Mouse (Mus musculus) CH12.LX (cell line): ENCODE measurements around the gene Cdk5rap3. TPM values are rescaled to one million over a fixed set of nuclear protein-coding genes. Genes with fewer than 3 reads are reported as not detected.

ENCODE experiments used
- DNase-seq: peaks from one replicate; pipeline ENCODE4 v3.0.0-alpha.2; 2013; ENCODE audit errors: extremely low read depth
- H3K27ac ChIP-seq: 2 replicates; pipeline ENCODE4 v1.5.1; 2012; ENCODE audit warnings: low read depth, mild to moderate bottlenecking, control low read depth, moderate library complexity; ENCODE audit not compliant: insufficient read depth
- H3K27me3 ChIP-seq: replicated peaks from 2 replicates; pipeline ENCODE3; 2012; ENCODE audit warnings: inconsistent platforms
- H3K36me3 ChIP-seq, 2 experiments: replicated peaks in 1 of 2; 2 replicates each; pipeline versions ENCODE3 to v1.6.1; 2012; ENCODE audit warnings: inconsistent platforms in 1 of 2, low read length in 1 of 2, mild to moderate bottlenecking in 1 of 2, mixed read lengths in 1 of 2, moderate library complexity in 1 of 2; ENCODE audit not compliant: control insufficient read depth in 1 of 2, insufficient read depth in 1 of 2
- H3K4me1 ChIP-seq, 2 experiments: 2 replicates each; pipeline ENCODE4 v1.6.1; 2012; ENCODE audit warnings: inconsistent platforms in 1 of 2, moderate library complexity in 1 of 2; ENCODE audit not compliant: insufficient read depth in 2 of 2, control insufficient read depth in 1 of 2
- H3K4me2 ChIP-seq: 2 replicates; pipeline ENCODE4 v1.6.1; 2012; ENCODE audit warnings: low read depth, mild to moderate bottlenecking, control low read depth; ENCODE audit not compliant: poor library complexity, insufficient read depth, severe bottlenecking
- H3K4me3 ChIP-seq, 3 experiments: fragments of 150-350 bp in 1 of 3; sonication (generic) in 1 of 3; replicated peaks in 1 of 3; 2 replicates each; pipeline versions ENCODE3 to v1.5.1; 2011 to 2012; ENCODE audit warnings: low read depth in 2 of 3, low read length in 2 of 3, mild to moderate bottlenecking in 2 of 3, moderate library complexity in 2 of 3, control low read depth in 1 of 3, improper control_type of control experiment in 1 of 3, inconsistent platforms in 1 of 3, mixed read lengths in 1 of 3; ENCODE audit not compliant: poor library complexity in 1 of 3
- H3K79me2 ChIP-seq: replicated peaks from 2 replicates; pipeline ENCODE4 v1.6.1; 2012; ENCODE audit warnings: mild to moderate bottlenecking, moderate library complexity; ENCODE audit not compliant: control insufficient read depth, poor library complexity, insufficient read depth, severe bottlenecking; ENCODE audit errors: extremely low read depth
- H3K9ac ChIP-seq: 2 replicates; pipeline ENCODE4 v1.6.1; 2012; ENCODE audit warnings: low read depth, mild to moderate bottlenecking, control low read depth, moderate library complexity; ENCODE audit not compliant: insufficient read depth
- H3K9me3 ChIP-seq: replicated peaks from 2 replicates; pipeline ENCODE3; 2012; ENCODE audit warnings: low read length, inconsistent platforms, mixed read lengths
- BHLHE40 ChIP-seq: IDR thresholded peaks from 2 replicates; pipeline ENCODE4 v1.6.1; 2011; ENCODE audit warnings: mild to moderate bottlenecking, low read depth, low read length, improper control_type of control experiment
- CHD2 ChIP-seq: IDR thresholded peaks from 2 replicates; pipeline ENCODE4 v1.6.1; 2011; ENCODE audit warnings: low read length, improper control_type of control experiment
- ELF1 ChIP-seq: IDR thresholded peaks from 2 replicates; pipeline ENCODE4 v1.6.1; 2014; ENCODE audit warnings: low read depth, mild to moderate bottlenecking, inconsistent platforms, low read length, improper control_type of control experiment
- EP300 ChIP-seq: IDR thresholded peaks from 2 replicates; pipeline ENCODE4 v1.6.1; 2011; ENCODE audit warnings: low read length, improper control_type of control experiment
- GABPA ChIP-seq: IDR thresholded peaks from 2 replicates; pipeline ENCODE4 v1.6.1; 2012; ENCODE audit warnings: low read depth, low read length, improper control_type of control experiment, inconsistent platforms; ENCODE audit not compliant: insufficient replicate concordance
- HCFC1 ChIP-seq: IDR thresholded peaks from 2 replicates; pipeline ENCODE4 v1.6.1; 2012; ENCODE audit warnings: low read depth, mild to moderate bottlenecking, inconsistent platforms, low read length, improper control_type of control experiment
- IRF4 ChIP-seq: IDR thresholded peaks from 2 replicates; pipeline ENCODE4 v1.6.1; 2014; ENCODE audit warnings: low read depth, mild to moderate bottlenecking, inconsistent platforms, low read length, improper control_type of control experiment
- JUN ChIP-seq: IDR thresholded peaks from 2 replicates; pipeline ENCODE4 v1.6.1; 2011; ENCODE audit warnings: low read depth, mild to moderate bottlenecking, low read length, improper control_type of control experiment, moderate library complexity; ENCODE audit not compliant: insufficient read depth
- JUND ChIP-seq: conservative IDR thresholded peaks from 2 replicates; pipeline ENCODE4 v1.6.1; 2011; ENCODE audit warnings: low read depth, low read length, improper control_type of control experiment
- KAT2A ChIP-seq: IDR thresholded peaks from 2 replicates; pipeline ENCODE4 v1.6.1; 2012; ENCODE audit warnings: low read length, improper control_type of control experiment, inconsistent platforms; ENCODE audit not compliant: insufficient replicate concordance
- MAFK ChIP-seq: IDR thresholded peaks from 2 replicates; pipeline ENCODE4 v1.6.1; 2011; ENCODE audit warnings: low read length, improper control_type of control experiment; ENCODE audit not compliant: insufficient replicate concordance
- MAX ChIP-seq: IDR thresholded peaks from 2 replicates; pipeline ENCODE4 v1.6.1; 2011; ENCODE audit warnings: low read length, improper control_type of control experiment
- MAZ ChIP-seq: IDR thresholded peaks from 2 replicates; pipeline ENCODE4 v1.6.1; 2012; ENCODE audit warnings: low read depth, mild to moderate bottlenecking, inconsistent platforms, low read length, improper control_type of control experiment, moderate library complexity
- MEF2A ChIP-seq: IDR thresholded peaks from 2 replicates; pipeline ENCODE4 v1.6.1; 2014; ENCODE audit warnings: low read depth, mild to moderate bottlenecking, inconsistent platforms, low read length, improper control_type of control experiment, borderline replicate concordance
- MXI1 ChIP-seq: IDR thresholded peaks from 2 replicates; pipeline ENCODE4 v1.6.1; 2011; ENCODE audit warnings: mild to moderate bottlenecking, low read depth, low read length, improper control_type of control experiment
- MYC ChIP-seq: IDR thresholded peaks from 2 replicates; pipeline ENCODE4 v1.6.1; 2011; ENCODE audit warnings: low read depth, mild to moderate bottlenecking, improper control_type of control experiment, low read length
- NELFE ChIP-seq: IDR thresholded peaks from 2 replicates; pipeline ENCODE4 v1.6.1; 2011; ENCODE audit warnings: low read depth, low read length, improper control_type of control experiment
- POLR2A ChIP-seq: IDR thresholded peaks from 2 replicates; pipeline ENCODE4 v1.6.1; 2011; ENCODE audit warnings: low read depth, mild to moderate bottlenecking, improper control_type of control experiment, low read length
- POLR2AphosphoS2 ChIP-seq: IDR thresholded peaks from 2 replicates; pipeline ENCODE4 v1.6.1; 2011; ENCODE audit warnings: low read depth, low read length, improper control_type of control experiment
- RCOR1 ChIP-seq: conservative IDR thresholded peaks from 2 replicates; pipeline ENCODE4 v1.6.1; 2012; ENCODE audit warnings: low read depth, mild to moderate bottlenecking, inconsistent platforms, low read length, improper control_type of control experiment
- SIN3A ChIP-seq: IDR thresholded peaks from 2 replicates; pipeline ENCODE4 v1.6.1; 2012; ENCODE audit warnings: low read length, improper control_type of control experiment, inconsistent platforms
- TBP ChIP-seq: conservative IDR thresholded peaks from 2 replicates; pipeline ENCODE4 v1.6.1; 2011; ENCODE audit warnings: low read depth, low read length, improper control_type of control experiment
- TCF12 ChIP-seq: IDR thresholded peaks from 2 replicates; pipeline ENCODE4 v1.6.1; 2014; ENCODE audit warnings: low read depth, mild to moderate bottlenecking, inconsistent platforms, low read length, improper control_type of control experiment
- UBTF ChIP-seq: IDR thresholded peaks from 2 replicates; pipeline ENCODE4 v1.6.1; 2012; ENCODE audit warnings: low read depth, mild to moderate bottlenecking, inconsistent platforms, low read length, improper control_type of control experiment, moderate library complexity
- USF1 ChIP-seq: IDR thresholded peaks from 2 replicates; pipeline ENCODE4 v1.6.1; 2014; ENCODE audit warnings: low read depth, mild to moderate bottlenecking, inconsistent platforms, low read length, improper control_type of control experiment
- ZKSCAN1 ChIP-seq: IDR thresholded peaks from 2 replicates; pipeline ENCODE4 v1.6.1; 2012; ENCODE audit warnings: low read depth, inconsistent platforms, low read length, improper control_type of control experiment, borderline replicate concordance
- ZMIZ1 ChIP-seq: IDR thresholded peaks from 2 replicates; pipeline ENCODE4 v1.6.1; 2012; ENCODE audit warnings: low read depth, mild to moderate bottlenecking, inconsistent platforms, low read length, improper control_type of control experiment
- ZNF384 ChIP-seq: IDR thresholded peaks from 2 replicates; pipeline ENCODE4 v1.6.1; 2012; ENCODE audit warnings: low read depth, low read length, improper control_type of control experiment, inconsistent platforms
- dilution Hi-C: fragments of 300-500 bp; cut with MboI; formaldehyde crosslinking; loops from 2 replicates; pipeline ENCODE4 v1.14.3; 2020; ENCODE audit warnings: low sequenced_read_pairs; ENCODE audit not compliant: extremely low pct_unique_long_range_greater_than_20kb, extremely low pct_ligation_motif_present
- in situ Hi-C: fragments of 300-500 bp; cut with MboI; formaldehyde crosslinking; loops from 3 replicates; pipeline ENCODE4 v1.14.3; 2019; ENCODE audit warnings: low sequenced_read_pairs, low pct_ligation_motif_present, low pct_unique_long_range_greater_than_20kb, mixed read lengths
- polyA plus RNA-seq: library from polyadenylated mRNA; unstranded; fragments of >175 nt; gene quantifications from 2 replicates; pipeline ENCODE4 v1.2.1, GENCODE M21; 2012; ENCODE audit warnings: low read depth; ENCODE audit not compliant: insufficient read length
- total RNA-seq, 2 experiments: library from RNA; depleted of rRNA; stranded (reverse); fragments of 300-350 nt in 1 of 2; fragments of >200 nt in 1 of 2; gene quantifications; 2 replicates each; pipeline ENCODE4 v1.2.3; 2012 to 2014

The Cdk5rap3 gene
- total and polyA plus RNA-seq, 3 experiments = 61.6 to 112 (median 70.3) TPM

DNA sequence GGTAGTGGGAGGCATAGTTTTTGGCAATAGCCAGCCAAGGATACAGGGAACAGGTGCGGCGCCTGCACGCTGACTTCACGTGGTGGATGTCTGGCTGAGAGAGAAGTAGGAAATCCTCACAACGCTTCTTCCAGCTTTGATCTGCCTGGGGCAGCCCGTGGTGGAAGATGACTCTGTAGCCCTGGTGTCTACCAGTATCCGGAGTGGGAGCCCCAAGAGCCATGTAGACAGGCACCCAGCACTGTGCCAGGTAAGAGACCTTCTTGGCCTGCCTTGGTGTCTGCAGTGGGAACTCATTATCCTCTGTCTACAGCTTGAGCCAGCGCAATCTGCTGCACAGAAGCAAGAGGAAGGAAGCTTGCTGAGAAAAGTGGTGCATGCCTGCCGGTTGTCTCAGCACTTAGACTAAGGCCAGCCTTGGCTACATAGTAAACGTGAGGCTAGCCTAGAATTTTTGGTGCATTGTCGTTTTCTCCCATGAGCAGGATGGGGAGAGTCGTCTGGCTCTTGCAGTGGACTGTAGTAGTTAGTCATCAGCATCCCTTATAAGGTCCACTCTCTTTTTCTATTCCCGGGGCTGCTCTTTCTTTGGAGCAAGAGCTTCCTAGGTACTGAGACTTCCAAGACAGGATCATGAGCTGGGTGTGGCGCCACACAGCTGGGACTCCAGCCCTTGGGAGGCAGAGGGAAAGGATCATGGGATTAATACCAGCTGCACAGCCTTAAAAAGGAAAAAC, 28.7 kb upstream of the Cdk5rap3 start:
- Histone ChIP-seq H3K79me2 (peaks cover 11% of the 10 kb centered on the region; the same call in 1 of the 2 replicates), H3K4me3 (peak overlapping the region; percentile 61 to 93 (median 70)), H3K36me3 (peaks cover 28 to 62% of the 10 kb centered on the region in 2 experiments), H3K9ac (peak overlapping the region; percentile 42), H3K27ac (no peak overlapping the region), H3K9me3 (peaks cover 5% of the 10 kb centered on the region), H3K4me2 (peak overlapping the region; percentile 86), H3K4me1 (peaks cover 9 to 57% of the 10 kb centered on the region in 2 experiments), H3K27me3 (no peaks in the 10 kb centered on the region)
- in situ Hi-C loops = no loop called here
- peak; percentile 92 for TF ChIP-seq MYC
- peak; percentile 60; the same call in 1 of the 2 replicates for TF ChIP-seq MXI1
- 0 out of 2 replicates have a peak, but pooled peaks have one; percentile 9 for TF ChIP-seq ELF1
- peak; percentile 79 for TF ChIP-seq MAX
- no peak for TF ChIP-seq USF1
- TF ChIP-seq SIN3A = peak; percentile 29; the same call in 1 of the 2 replicates
- TF ChIP-seq HCFC1 = no peak
- TF ChIP-seq MAZ = no peak
- TF ChIP-seq BHLHE40 = peak; percentile 64
- dilution Hi-C loops = no loop called here
- DNase-seq = peak; percentile 31

DNA sequence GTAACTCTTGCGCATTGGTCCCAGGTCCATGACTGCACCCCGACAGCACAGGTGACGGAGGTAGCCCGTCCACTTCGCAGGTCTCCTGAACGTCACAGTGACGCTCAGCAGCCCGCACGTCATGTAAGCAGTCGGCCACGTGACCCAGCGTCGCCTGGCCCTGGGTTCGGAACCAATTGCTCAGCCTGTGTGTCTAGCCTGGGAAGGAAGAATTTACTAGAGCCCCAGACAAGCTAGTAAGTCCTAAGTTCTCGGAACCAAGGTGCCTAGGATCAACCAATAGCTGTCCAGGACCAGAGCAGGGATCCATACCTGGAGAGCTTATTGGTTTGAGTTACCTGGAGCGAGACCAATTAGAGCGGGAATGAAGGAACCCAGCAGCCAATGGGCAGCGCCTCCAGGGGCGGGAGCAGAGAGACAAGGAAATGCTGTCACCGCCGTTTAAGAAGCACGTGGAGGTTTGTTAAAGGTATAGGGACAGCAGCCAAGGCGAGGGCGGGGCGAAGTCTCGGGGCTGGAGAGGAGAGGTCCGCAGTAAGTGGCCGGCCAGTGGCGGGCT, 27.5 kb upstream of the Cdk5rap3 start, which contains the start of gene Pnpo:
TSS of gene Pnpo (minus strand) at position 241 of the 559 bp plus-strand sequence.
- Histone ChIP-seq H3K36me3 (peaks cover 25 to 62% of the 10 kb centered on the region in 2 experiments), H3K4me3 (peak within 1 kb of the TSS; percentile 70 to 93 (median 86)), H3K4me2 (peak within 1 kb of the TSS; percentile 86), H3K79me2 (peaks cover 11% of the 10 kb centered on the region; the same call in 1 of the 2 replicates), H3K27me3 (no peaks in the 10 kb centered on the region), H3K4me1 (peaks cover 9 to 69% of the 10 kb centered on the region in 2 experiments), H3K9ac (peak within 1 kb of the TSS; percentile 53), H3K9me3 (no peaks in the 10 kb centered on the region), H3K27ac (peak within 1 kb of the TSS; percentile 48; the same call in 1 of the 2 replicates)
- DNase-seq = peak; percentile 100
- dilution Hi-C loops = no loop called here
- in situ Hi-C loops = no loop called here
- peak; percentile 46; the same call in 1 of the 2 replicates for TF ChIP-seq GABPA
- TF ChIP-seq ZKSCAN1 = no peak
- TF ChIP-seq IRF4 = no peak; the same call in 1 of the 2 replicates
- TF ChIP-seq RCOR1 = no peak
- peak; percentile 95 for TF ChIP-seq CHD2
- TF ChIP-seq TBP = peak; percentile 56; the same call in 1 of the 2 replicates
- no peak for TF ChIP-seq UBTF
- no peak for TF ChIP-seq JUND
- TF ChIP-seq BHLHE40 = peak; percentile 87
- no peak for TF ChIP-seq MAFK
- TF ChIP-seq ELF1 = peak; percentile 96
- TF ChIP-seq MXI1 = peak; percentile 100
- TF ChIP-seq TCF12 = peak; percentile 55
- TF ChIP-seq MYC = peak; percentile 100
- no peak for TF ChIP-seq ZNF384
- TF ChIP-seq JUN = no peak
- TF ChIP-seq EP300 = no peak
- peak; percentile 75 for TF ChIP-seq HCFC1
- peak; percentile 47; the same call in 1 of the 2 replicates for TF ChIP-seq MEF2A
- TF ChIP-seq MAX = peak; percentile 100
- peak; percentile 76 for TF ChIP-seq POLR2A
- TF ChIP-seq POLR2AphosphoS2 = peak; percentile 60; the same call in 1 of the 2 replicates
- TF ChIP-seq NELFE = peak; percentile 75
- TF ChIP-seq ZMIZ1 = peak; percentile 43; the same call in 1 of the 2 replicates
- TF ChIP-seq SIN3A = peak; percentile 99
- TF ChIP-seq MAZ = peak; percentile 82
- TF ChIP-seq KAT2A = no peak
